Mouse (Mus musculus): Measurements from ENCODE around the gene Olfr1204.

The Olfr1204 gene

DNA sequence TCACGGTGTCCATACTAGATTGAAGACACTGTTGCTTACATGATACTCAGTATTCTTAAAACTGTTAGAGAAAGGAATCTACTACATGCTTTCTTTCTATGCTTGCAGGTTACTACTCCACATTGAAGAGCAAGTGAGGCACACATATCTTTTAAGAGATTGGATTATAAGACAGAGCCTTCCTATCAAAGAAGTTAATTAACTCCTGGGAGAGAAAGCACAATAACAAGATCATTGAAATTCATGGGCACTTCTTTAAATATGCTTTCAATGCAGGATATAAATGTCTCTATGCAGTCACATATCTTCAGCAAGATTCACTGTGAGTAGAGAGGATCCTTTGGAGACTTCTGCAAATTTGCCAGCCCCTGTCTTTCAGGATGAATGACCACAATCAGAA, at the start of gene Olfr1204:
Olfr1204 (plus strand) TSS at position 301 of the 400 bp plus-strand sequence.
- DNase-seq (ENCODE audit: low read depth) = no peak

DNA sequence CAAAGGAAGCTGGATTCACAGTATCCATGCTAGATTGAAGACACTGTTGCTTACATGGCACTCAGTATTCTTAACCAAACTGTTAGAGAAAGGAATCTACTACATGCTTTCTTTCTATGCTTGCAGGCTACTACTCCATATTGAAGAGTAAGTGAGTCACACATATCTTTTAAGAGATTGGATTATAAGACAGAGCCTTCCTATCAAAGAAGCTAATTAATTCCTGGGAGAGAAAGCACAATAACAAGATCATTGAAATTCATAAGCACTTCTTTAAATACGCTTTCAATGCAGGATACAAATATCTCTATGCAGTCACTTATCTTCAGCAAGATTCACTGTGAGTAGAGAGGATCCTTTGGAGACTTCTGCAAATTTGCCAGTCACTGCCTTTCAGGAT, 34.9 kb upstream of the Olfr1204 start, which contains the start of gene Olfr1202:
Olfr1202 (plus strand) TSS at position 301 of the 400 bp plus-strand sequence.
- no peak for DNase-seq (ENCODE audit: low read depth)

DNA sequence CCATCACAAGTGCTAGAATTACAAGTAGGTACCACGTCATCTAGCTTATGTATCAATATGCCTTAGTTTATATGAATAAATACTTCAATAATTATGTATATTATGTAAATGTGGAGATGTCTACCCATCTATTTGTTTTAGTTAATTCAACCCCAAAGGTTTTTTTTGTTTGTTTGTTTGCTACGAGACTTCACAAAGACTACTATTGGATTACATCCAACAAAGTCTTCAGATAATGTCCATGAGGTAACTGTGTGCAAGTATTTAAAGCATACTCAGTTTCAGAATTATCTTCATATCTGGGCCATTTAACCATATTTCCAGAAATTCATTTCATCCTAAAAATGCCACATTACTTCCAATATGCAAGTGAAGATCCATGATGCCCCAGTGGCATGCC, 19.7 kb upstream of the Olfr1204 start, which contains the start of gene Olfr1205:
Olfr1205 (plus strand) TSS at position 301 of the 400 bp plus-strand sequence.
- DNase-seq (ENCODE audit: low read depth) = no peak

GRCm38 (mm10) chr2:88838477-88838876, 10.6 kb upstream of the Olfr1204 start:
- no peak for DNase-seq (ENCODE audit: low read depth)

DNA sequence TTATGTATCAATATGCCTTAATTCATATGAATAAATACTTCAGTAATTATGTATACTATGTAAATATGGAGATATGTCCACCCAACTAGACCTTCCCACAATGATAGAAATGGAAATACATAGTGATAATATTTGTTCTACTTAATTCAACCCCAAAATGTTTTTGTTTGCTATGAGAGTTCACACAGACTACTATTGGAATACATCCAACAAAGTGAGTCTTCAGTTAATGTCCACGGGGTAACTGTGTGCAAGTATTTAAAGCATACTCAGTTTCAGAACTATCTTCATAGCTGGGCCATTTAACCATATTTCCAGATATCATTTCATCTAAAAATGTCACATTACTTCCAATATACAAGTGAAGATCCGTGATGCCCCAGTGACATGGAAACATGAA, 13.8 kb downstream of the Olfr1204 start, which contains the start of gene Olfr1206:
Olfr1206 (plus strand) TSS at position 301 of the 400 bp plus-strand sequence.
- no peak for DNase-seq (ENCODE audit: low read depth)

- no peak for DNase-seq (ENCODE audit: low read depth)
Measured at GRCm38 (mm10) chr2:88902211-88902610, 53.1 kb downstream of the Olfr1204 start, which contains the start of gene Olfr1208. Olfr1208 (minus strand) TSS chr2:88902311.

Data from naive thymus-derived CD4-positive, alpha-beta T cell, adult 2 months (primary cell).